Mouse (Mus musculus) effector memory CD4-positive, alpha-beta T cell, adult 7 months (primary cell): ENCODE data around the gene Triobp. TPM values are rescaled to one million over a fixed set of nuclear protein-coding genes. Genes with fewer than 3 reads are reported as not detected.

ENCODE experiments used
- polyA plus RNA-seq: library from polyadenylated mRNA; unstranded; fragments of 100-300 nt; shearing (Covaris generic); gene quantifications from one replicate; pipeline ENCODE4 v1.2.1, GENCODE M21; 2017

Triobp gene
- polyA plus RNA-seq = 60.8 TPM

DNA sequence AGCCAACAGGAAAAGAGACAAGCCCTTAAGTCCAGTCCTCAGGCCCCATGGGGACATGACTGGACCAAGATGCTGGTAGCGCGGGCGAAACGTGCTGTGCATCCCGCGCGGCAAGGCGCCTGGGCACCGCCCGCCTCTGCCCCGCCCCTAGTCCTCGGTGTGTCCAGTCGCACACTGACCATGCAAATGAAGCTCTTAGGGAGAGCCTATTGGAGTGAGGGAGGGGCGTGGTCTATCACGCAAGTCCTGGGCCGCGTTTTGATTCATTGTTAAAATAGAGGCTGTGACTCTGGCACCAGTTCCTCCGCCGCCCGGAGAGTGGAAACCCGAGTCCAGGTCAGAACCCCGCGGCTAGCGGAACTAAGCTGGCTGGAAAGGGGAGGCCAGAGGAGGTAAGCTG lies at the start of gene Triobp:
Triobp (plus strand) TSS at position 68 of the 400 bp plus-strand sequence.

DNA sequence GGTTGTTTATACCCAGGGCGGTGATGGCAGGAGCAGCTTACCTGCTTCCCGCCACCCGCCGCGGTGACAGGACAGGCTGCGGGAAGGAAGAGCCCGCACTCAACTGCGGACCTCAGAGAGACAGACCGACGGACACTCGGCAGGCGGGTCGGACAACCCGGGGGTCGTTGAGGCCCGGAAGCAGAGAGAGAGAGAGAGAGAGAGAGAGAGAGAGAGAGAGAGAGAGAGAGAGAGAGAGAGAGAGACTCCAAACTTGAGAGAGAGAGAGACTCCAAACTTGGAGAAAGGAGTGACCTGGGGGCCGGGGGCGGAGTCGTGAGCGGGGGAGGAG lies 48.1 kb upstream of the Triobp start, which contains the start of gene Gm49510:
Gm49510 (plus strand) TSS at position 259 of the 331 bp plus-strand sequence.

GRCm38 (mm10) chr15:78899740-78900584 lies 47.6 kb upstream of the Triobp start, which contains the start of gene Sh3bp1:
Sh3bp1 (plus strand) TSS chr15:78899768.

GRCm38 (mm10) chr15:78913632-78914090 lies 33.9 kb upstream of the Triobp start, which contains the start of gene Pdxp:
Pdxp (plus strand) TSS chr15:78913919.

GRCm38 (mm10) chr15:78926021-78926919 lies 21.3 kb upstream of the Triobp start, which contains the start of gene Lgals1:
Lgals1 (plus strand) TSS chr15:78926725.

GRCm38 (mm10) chr15:78934784-78935320 lies 12.7 kb upstream of the Triobp start, which contains the start of gene Nol12:
Nol12 (plus strand) TSS chr15:78934933.

DNA sequence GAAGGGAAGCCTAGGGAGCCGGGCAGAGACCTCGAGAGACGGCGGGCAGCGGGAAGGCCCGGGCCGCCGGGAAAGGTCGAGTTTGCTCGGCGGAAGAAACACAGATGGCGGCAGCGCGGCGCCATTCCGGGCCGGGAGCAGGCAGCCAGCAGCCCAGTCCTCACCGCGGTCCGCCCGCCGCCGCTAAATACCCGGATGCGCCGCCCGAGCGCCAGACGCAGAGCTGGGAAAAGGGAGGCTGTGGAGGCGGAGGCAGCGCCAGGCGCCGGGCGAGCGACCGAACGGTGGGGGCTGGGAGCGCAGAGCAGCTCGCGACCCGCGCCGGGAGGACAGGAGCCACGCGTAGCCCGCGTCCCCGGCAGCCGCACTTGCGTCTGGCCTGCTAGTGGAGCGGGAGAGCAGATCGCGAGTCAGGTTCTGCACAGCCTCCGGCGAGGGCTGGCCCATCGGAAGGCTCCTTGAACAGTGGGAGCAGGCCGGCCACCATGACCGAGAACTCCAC lies 80.8 kb downstream of the Triobp start, which contains the start of gene H1f0:
H1f0 (plus strand) TSS at position 214 of the 502 bp plus-strand sequence.

GRCm38 (mm10) chr15:79041585-79041984 lies 94.1 kb downstream of the Triobp start, which contains the start of gene Galr3:
Galr3 (plus strand) TSS chr15:79041885.

Other genes starting within 250 kb of the Triobp start
- 0.22 TPM for gene Elfn2, start 229.0 kb upstream of the Triobp start, polyA plus RNA-seq
- 136 TPM for gene Mfng, start 174.2 kb upstream of the Triobp start, polyA plus RNA-seq
- 1.9 TPM for gene Card10, start 144.7 kb upstream of the Triobp start, polyA plus RNA-seq
- gene Cdc42ep1, start 105.1 kb upstream of the Triobp start, polyA plus RNA-seq = 0.39 TPM
- not detected for gene Lgals2, start 92.2 kb upstream of the Triobp start, polyA plus RNA-seq
- 59.0 TPM for gene Gga1, start 70.5 kb upstream of the Triobp start, polyA plus RNA-seq
- not detected for gene Gm49510, start 48.1 kb upstream of the Triobp start, polyA plus RNA-seq
- 145 TPM for gene Sh3bp1, start 48.0 kb upstream of the Triobp start, polyA plus RNA-seq
- 14.5 TPM for gene Pdxp, start 33.8 kb upstream of the Triobp start, polyA plus RNA-seq
- gene Lgals1, start 21.0 kb upstream of the Triobp start, polyA plus RNA-seq = 575 TPM
- 21.1 TPM for gene Nol12, start 12.8 kb upstream of the Triobp start, polyA plus RNA-seq
- gene H1f0, start 80.7 kb downstream of the Triobp start, polyA plus RNA-seq = 25.0 TPM
- gene Galr3, start 94.2 kb downstream of the Triobp start, polyA plus RNA-seq = not detected
- gene Ankrd54, start 115.2 kb downstream of the Triobp start, polyA plus RNA-seq = 52.5 TPM
- gene Eif3l, start 127.5 kb downstream of the Triobp start, polyA plus RNA-seq = 109 TPM
- 26.3 TPM for gene Micall1, start 161.2 kb downstream of the Triobp start, polyA plus RNA-seq
- gene Polr2f, start 193.3 kb downstream of the Triobp start, polyA plus RNA-seq = 86.9 TPM
- not detected for gene 1700088E04Rik, start 193.5 kb downstream of the Triobp start, polyA plus RNA-seq
- gene Sox10, start 217.5 kb downstream of the Triobp start, polyA plus RNA-seq = 0.28 TPM